10 mouse cellular contexts compared by ENCODE assay signal in genomic region chr5:67727755-67728154, GRCm38 (mm10).
A peak's percentile ranks its signal among the peaks of the same experiment; 100 is the strongest.
DNase-seq lines count a peak whose midpoint lies in the region; ATAC-seq and TF ChIP-seq lines count a peak whose summit lies in the region.
"Had no signal": no experiment of that assay in that cellular context is flagged by ENCODE, and none has a peak within 500 bp of the region (broad histone marks: within the 10 kb centered on the region; RNA-seq: fewer than 3 reads in every experiment).

No protein-coding gene starts in this region.

- no peak overlapping the region for H3K4me3 ChIP-seq in kidney, embryonic 15.5 days (replicated peaks)
- no peak overlapping the region for H3K4me3 ChIP-seq in limb, embryonic 13.5 days
- no peak overlapping the region for H3K4me3 ChIP-seq in liver, embryonic 11.5 days (ENCODE audit: low read depth, low read length)

- H3K4me1 ChIP-seq in kidney, embryonic 15.5 days: peaks cover 21% of the 10 kb centered on the region
- H3K4me1 ChIP-seq in limb, embryonic 13.5 days: peaks cover 11% of the 10 kb centered on the region; the same call in 1 of the 2 replicates
- no peaks in the 10 kb centered on the region for H3K4me1 ChIP-seq in liver, embryonic 11.5 days (replicated peaks; ENCODE audit: control insufficient read depth, insufficient read depth, low read length)

- WGBS in kidney, embryonic 15.5 days: 8% methylated on average over 2 of the region's 2 CpGs
- 9% methylated on average over 2 of the region's 2 CpGs for WGBS in limb, embryonic 13.5 days
- WGBS in liver, embryonic 11.5 days: 26% methylated on average over 2 of the region's 2 CpGs

- no peak overlapping the region for H3K9ac ChIP-seq in kidney, embryonic 15.5 days
- H3K9ac ChIP-seq in limb, embryonic 13.5 days: no peak overlapping the region
- H3K9ac ChIP-seq in liver, embryonic 11.5 days (ENCODE audit: low read depth, low read length): no peak overlapping the region

- CTCF ChIA-PET in Patski (lab: Charles Lee): interaction anchor here (1.0 to 2.4 kb wide), 8 partner anchors 8 to 195 kb away, joined by 3 to 9 read pairs (median 4); no protein-coding TSS in a partner anchor

- peak; percentile 30 for TF ChIP-seq CTCF in Patski (IDR thresholded peaks at IDR 0.05)

- in situ Hi-C loops in Patski (cut with MboI; ENCODE audit: low pct_unique_long_range_greater_than_20kb): loop anchor here (5.0 kb wide), 1 partner anchor 195 kb away; no protein-coding TSS in a partner anchor

- H3K36me3 ChIP-seq in kidney, embryonic 15.5 days: 0 out of 2 replicates have a peak, but pooled peaks cover 6% of the 10 kb centered on the region
- H3K36me3 ChIP-seq in limb, embryonic 13.5 days: no peaks in the 10 kb centered on the region
- H3K36me3 ChIP-seq in liver, embryonic 11.5 days (ENCODE audit: control insufficient read depth, insufficient read depth, low read length): peaks cover 8% of the 10 kb centered on the region

- H3K27ac ChIP-seq in kidney, embryonic 15.5 days: peak overlapping the region; percentile 59
- H3K27ac ChIP-seq in limb, embryonic 13.5 days: no peak overlapping the region
- H3K27ac ChIP-seq in liver, embryonic 11.5 days (ENCODE audit: low read depth, low read length): no peak overlapping the region

- no peaks in the 10 kb centered on the region for H3K27me3 ChIP-seq in kidney, embryonic 15.5 days
- H3K27me3 ChIP-seq in Patski: no peaks in the 10 kb centered on the region
- H3K27me3 ChIP-seq in limb, embryonic 13.5 days: peaks cover 20% of the 10 kb centered on the region
- no peaks in the 10 kb centered on the region for H3K27me3 ChIP-seq in liver, embryonic 11.5 days (replicated peaks; ENCODE audit: control insufficient read depth, insufficient read depth, low read length)

- no peaks in the 10 kb centered on the region for H3K9me3 ChIP-seq in kidney, embryonic 15.5 days (replicated peaks)
- no peaks in the 10 kb centered on the region for H3K9me3 ChIP-seq in limb, embryonic 13.5 days
- H3K9me3 ChIP-seq in liver, embryonic 11.5 days (ENCODE audit: control insufficient read depth, low read length): no peaks in the 10 kb centered on the region

- peak; percentile 36 for DNase-seq in CD4-positive, CD25-positive, alpha-beta regulatory T cell, adult 2 months (ENCODE audit: low read depth, low spot score)
- DNase-seq in kidney, postnatal 4 days: no peak
- DNase-seq in Patski (ENCODE audit: low read depth, low spot score): no peak
- no peak for DNase-seq in adrenal gland, postnatal 14 days
- no peak for DNase-seq in liver, embryonic 11.5 days (ENCODE audit: low spot score)
- DNase-seq: gastrocnemius, postnatal 36 days; layer of hippocampus, postnatal 36 days had no signal

- POLR2A ChIA-PET in Patski (lab: Charles Lee): no interaction called here

- no peak for ATAC-seq in CD4-positive, CD25-positive, alpha-beta regulatory T cell, adult 4 months
- ATAC-seq in kidney, embryonic 15.5 days (replicated peaks; ENCODE audit: low FRiP score): 0 out of 2 replicates have a peak, but pooled peaks have one; percentile 22
- no peak for ATAC-seq in Patski
- ATAC-seq in limb, embryonic 13.5 days (ENCODE audit: low FRiP score, low read depth): 0 out of 2 replicates have a peak, but pooled peaks have one; percentile 52
- no peak for ATAC-seq in liver, embryonic 11.5 days (replicated peaks; ENCODE audit: low FRiP score)

- no peak overlapping the region for H3K4me2 ChIP-seq in kidney, embryonic 15.5 days
- H3K4me2 ChIP-seq in limb, embryonic 13.5 days (replicated peaks): no peak overlapping the region
- H3K4me2 ChIP-seq in liver, embryonic 11.5 days: no peak overlapping the region

Comparison
In these comparisons a context has a peak if more than half of its experiments do, and no peak if none do; other contexts are left out.
1. ATAC-seq: peak in kidney, embryonic 15.5 days (single experiment) and limb, embryonic 13.5 days (single experiment); none in CD4-positive, CD25-positive, alpha-beta regulatory T cell, adult 4 months (single experiment), Patski (single experiment) and liver, embryonic 11.5 days (single experiment).